Mouse (Mus musculus) frontal cortex, postnatal 25 days (tissue): ENCODE results near the gene Angptl6.
"Not testable (repeated sequence)": the region's sequence is repeated elsewhere in the genome, so short reads cannot be mapped to it uniquely, and the experiment has no call there.

Experiments
- DNase-seq, 2 experiments: peaks; one replicate each; pipeline ENCODE4 v3.0.0; 2022; ENCODE audit warnings: low spot score in 2 of 2

Gene Angptl6

DNA sequence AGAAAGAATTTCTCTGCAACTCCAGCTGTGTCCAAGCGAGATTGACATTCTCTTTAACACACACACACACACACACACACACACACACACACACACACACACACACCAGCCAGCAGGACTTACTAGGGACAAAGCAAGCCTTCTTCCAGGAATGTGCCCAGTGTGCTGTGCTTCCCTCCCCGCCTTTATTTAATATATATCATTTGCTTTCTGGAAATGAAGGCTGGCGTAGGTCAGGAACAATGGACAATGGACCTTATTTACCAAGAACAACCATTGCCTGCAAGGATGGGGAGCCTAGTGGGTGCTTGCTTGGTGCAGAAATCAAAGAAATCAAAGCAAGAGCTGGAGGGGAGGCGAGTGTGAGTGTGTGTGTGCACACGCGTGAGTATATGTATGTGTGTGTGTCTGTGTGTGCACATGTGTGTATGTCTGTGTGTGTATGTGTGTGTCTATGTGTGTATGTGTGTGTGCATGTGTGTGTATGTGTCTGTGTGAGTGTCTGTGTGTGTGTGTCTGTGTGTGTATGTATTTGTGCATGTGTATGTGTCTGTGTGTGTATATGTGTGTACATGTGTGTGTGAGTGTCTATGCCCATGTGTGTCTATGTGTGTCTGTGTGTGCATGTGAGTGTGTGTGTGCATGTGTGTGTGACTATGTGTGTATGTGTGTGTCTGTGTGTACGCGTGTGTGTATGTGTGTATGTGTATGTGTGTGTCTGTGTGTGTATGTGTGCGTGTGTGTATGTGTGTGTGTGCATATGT lies 42.2 kb downstream of the Angptl6 start:
- DNase-seq, result no peak

DNA sequence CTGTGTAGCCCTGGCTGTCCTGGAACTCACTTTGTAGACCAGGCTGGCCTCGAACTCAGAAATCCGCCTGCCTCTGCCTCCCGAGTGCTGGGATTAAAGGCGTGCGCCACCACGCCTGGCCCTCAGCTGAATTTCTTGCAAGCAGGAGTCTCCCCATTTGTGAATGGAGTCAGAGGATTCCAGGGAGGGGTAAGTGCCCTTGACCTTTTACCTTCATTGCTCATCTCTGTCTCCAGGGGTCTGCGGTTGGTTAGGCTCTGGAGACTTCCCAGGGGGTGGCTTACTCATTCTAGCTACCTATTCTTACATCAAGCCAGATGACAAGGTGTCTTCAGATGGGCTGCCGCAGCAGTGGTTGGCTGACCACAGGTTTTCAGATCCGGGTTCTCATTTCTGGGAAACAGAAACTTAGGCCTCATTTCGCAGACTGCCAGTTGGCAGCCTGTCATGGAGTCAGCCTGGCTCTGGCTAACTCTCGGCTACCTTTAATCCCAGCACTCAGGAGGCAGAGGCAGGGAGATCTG lies 44.0 kb downstream of the Angptl6 start:
- not testable (repeated sequence) for DNase-seq

GRCm38 (mm10) chr9:20834881-20835280 lies 44.6 kb downstream of the Angptl6 start:
- DNase-seq, result no peak

GRCm38 (mm10) chr9:20830901-20831643 lies 48.5 kb downstream of the Angptl6 start:
- DNase-seq, result peak; percentile 93 to 97

DNA sequence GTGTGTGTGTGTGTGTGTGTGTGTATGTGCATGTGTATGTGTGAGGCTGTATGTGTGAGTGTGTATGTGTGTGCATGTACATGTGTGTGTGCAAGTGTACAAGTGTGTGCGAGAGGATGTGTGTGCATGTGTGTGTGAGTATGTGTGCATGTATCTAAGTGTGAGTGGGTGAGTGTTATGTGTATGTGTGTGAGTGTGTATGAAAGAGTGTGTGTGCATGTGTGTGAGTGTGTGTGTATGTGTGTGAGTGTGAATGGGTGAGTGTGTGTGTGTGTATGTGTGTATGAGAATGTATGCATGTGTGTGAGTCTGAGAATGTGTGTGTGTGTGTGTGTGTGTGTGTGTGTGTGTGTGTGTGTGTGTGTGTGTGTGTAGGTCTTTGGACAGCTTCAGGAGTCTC lies 51.4 kb downstream of the Angptl6 start:
- no peak for DNase-seq

DNA sequence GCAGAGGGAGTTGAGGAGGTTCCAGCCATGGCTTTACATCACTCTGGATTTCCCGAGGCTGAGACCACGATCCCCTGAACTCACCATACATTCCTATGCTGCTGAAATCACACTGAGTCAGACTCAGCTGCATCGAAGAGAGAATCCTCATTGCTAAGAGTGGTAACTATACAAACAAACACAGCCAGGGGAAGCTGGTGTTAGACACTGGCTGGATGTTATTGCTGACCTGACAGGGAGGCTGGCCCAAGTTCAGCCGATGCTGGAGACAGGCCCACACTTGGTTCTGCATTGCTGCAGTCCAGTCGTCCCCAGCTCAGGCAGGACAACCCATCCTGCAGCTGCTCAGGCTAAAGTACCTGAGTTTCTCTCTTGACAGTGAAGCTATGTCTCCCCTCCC lies 53.7 kb downstream of the Angptl6 start:
- DNase-seq, result no peak
